Mouse (Mus musculus) urinary bladder, adult 18-20 months (tissue): ENCODE results near the gene Cep162.

ENCODE experiments used
- DNase-seq, 2 experiments: peaks; one replicate each; pipeline ENCODE4 v3.0.0; 2022; ENCODE audit warnings: low spot score in 2 of 2, mixed read lengths in 2 of 2

The Cep162 gene

GRCm38 (mm10) chr9:87254903-87255695 lies at the start of gene Cep162:
Gene Cep162 (minus strand): TSS chr9:87255536.
- DNase-seq, result peak; percentile 73 to 90

DNA sequence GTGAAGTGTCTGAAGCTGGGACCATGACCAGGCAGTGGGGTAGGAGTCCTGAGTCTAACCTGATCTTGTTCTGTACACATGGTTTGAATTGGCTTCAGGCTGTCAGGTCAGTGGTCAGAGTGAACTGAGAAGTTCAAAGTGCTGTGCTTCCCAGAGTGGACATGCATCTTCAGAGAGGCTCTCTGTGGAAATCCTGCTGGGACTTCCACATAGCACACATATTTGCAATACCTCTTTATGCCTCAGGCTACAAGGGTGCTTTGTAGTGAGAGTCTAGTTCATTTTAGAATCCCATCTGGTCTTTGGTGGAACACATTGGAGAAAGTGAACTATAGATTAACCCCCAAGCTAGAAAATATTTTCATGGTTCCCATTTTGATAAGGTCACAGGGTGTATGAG lies 47.9 kb upstream of the Cep162 start:
- no peak for DNase-seq

GRCm38 (mm10) chr9:87298900-87299299 lies 43.6 kb upstream of the Cep162 start:
- DNase-seq, result no peak

GRCm38 (mm10) chr9:87297522-87297921 lies 42.2 kb upstream of the Cep162 start:
- no peak for DNase-seq

GRCm38 (mm10) chr9:87255696-87256030 lies 327 bp upstream of the Cep162 start:
- no peak for DNase-seq

- no peak for DNase-seq
These were observed 7.2 kb downstream of the Cep162 start for GRCm38 (mm10) chr9:87248118-87248517.

DNA sequence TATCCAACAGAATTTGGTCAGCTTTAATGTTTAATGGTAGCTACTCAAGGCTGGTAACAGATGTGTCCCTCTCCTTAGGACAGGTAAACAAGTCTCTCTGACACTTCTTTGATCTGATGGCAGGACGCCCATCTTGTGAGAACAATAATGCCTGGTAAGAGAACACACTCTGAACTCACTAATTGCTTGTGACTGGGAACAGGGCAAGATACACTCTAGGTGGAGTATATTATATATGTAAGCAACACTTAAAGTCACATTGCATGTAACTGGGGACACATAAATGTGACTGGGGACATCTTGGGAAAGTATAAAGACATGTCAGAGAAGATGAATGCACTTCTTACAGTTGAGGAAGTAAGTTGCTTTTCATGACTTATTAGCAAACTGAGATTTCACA lies 7.7 kb downstream of the Cep162 start:
- no peak for DNase-seq

DNA sequence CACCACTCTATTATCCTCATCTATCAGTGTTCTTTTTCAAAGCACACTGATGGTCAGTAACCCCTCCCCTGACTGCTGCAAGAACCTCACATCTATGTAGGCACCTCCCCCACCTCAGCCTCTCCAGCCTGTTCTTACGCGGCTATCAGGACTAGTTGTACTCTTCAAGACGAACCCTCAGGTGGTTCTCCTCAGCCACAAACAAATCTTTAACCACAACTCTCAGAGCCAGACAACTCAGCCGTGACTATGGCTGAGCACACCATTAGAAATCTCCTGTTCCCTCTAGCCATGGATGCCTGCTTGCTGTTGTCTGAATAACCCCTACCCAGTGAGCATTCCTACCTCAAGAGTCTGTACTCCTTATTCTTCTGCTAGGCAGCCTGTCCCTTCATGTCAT lies 42.1 kb downstream of the Cep162 start:
- no peak for DNase-seq

- no peak for DNase-seq
These were observed 44.5 kb downstream of the Cep162 start for GRCm38 (mm10) chr9:87210830-87211339.

DNA sequence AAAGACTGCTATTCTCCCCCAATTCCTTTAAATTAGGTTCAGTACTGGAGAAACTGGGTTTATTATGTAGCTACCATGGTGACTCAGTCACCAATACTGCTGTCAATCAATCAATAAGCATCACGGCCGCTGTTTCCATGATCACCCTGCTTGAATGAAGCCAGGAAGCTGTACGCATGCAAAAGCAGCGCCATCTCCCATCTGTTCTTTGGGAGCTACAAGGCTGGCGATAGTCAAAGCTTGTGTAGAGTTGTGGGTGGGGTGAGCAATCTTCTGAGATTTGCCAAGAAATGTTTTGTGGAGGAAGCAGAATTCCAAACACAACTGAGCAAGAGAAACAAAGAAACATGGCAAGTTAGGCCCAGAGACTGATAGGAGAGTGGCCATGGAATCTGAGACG lies 52.9 kb downstream of the Cep162 start:
- no peak for DNase-seq

DNA sequence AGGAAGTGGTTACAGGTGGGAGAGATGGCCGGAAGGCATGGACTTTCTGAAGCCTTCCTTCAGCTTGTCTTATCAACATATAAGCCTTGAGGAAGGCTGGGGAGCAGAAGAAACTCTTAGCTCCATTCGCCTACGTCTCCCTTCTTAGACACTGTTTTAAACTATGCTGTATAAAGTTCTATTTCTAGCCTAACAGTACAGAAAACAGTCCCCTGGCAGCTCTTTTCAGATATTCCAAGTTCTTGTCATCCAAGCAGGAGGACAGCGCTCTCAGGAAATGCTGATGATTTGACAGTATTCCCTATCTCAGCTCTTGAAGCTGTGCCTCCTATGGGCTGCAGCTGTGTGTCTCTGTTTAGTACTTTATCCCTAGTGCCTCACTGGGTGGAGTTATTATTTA lies 54.4 kb downstream of the Cep162 start:
- no peak for DNase-seq

DNA sequence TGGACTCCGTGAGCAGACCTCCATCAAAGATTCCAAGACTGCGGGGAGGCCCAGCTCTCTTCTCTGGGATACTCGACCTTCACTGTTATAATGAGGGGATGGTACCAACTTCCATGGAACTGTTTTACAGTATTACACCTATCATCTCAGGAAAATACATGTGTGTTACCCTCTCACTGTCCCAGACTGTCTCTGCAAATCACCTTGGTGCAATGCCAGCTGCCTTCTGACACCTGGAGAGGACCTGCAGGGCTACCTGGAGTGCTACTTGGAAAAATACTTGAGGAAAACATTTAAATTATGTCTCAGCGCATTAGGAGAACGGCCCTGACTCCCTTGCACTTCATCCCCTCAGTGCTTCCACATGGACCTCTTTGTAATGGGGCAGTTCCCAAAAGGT lies 54.9 kb downstream of the Cep162 start:
- no peak for DNase-seq

GRCm38 (mm10) chr9:87198036-87198435 lies 57.3 kb downstream of the Cep162 start:
- DNase-seq, result no peak

- DNase-seq, result no peak
These were observed 58.1 kb downstream of the Cep162 start for GRCm38 (mm10) chr9:87197277-87197676.

DNA sequence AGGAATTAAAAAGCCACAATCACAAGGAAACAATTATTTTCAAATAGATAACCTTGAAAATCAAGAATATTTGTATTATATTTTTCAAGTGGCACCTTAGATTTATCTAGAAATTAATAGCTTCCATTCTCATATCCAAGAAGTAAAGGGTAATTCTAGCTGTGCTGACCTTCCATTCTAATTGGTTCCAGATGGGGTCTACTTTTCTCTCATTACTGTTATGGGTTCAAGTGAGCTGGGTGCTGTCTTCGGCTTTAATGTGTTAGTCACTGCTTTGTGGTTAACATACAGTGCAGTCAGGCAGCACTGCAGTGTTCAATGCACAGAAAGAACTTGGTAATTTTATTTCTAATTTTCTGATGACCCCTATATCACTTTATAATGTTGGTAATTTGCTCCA lies 61.6 kb downstream of the Cep162 start:
- no peak for DNase-seq

GRCm38 (mm10) chr9:87187336-87187735 lies 68.0 kb downstream of the Cep162 start:
- no peak for DNase-seq

- no peak for DNase-seq
These were observed 73.1 kb downstream of the Cep162 start for GRCm38 (mm10) chr9:87182231-87182630.

DNA sequence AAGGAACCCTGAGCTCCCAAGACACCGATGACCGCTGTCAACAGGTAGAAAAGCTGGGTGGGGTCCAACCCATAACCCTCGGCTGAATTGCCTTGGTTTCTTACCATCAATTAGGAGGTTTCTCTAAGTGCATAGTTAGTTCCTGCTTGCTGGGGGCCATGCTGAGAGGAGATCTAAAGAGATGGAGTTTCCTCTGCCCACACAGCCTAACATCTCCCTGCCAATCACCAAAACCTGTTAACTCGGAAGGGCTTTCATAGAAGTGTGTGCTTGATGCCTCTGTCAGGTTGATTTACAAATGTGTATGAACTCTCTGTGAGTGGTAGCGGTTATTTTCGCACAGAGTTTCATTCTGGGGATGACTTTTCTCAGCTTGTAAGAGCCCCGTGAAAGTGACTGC lies 76.8 kb downstream of the Cep162 start:
- DNase-seq, result no peak

GRCm38 (mm10) chr9:87171517-87171916 lies 83.8 kb downstream of the Cep162 start:
- no peak for DNase-seq

GRCm38 (mm10) chr9:87170891-87171290 lies 84.4 kb downstream of the Cep162 start:
- no peak for DNase-seq

DNA sequence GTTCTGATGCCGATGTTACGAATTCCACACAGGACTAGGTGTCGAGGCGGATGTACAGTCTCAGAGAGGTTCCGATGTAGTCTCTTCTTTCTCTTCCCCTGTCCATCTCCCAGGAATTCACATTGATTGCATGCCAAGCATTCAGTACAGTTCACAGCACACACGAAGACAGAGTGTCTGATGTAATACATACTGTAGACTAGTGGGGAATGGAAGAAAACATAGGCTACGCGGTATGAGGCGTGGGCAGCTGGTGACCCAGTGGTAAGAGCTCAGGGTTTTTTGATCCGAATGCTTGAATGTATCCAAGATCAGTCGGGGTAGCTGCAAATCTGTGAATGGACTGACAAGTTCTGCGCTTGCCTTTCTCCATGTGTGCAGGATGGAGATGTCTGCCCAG lies 86.2 kb downstream of the Cep162 start:
- no peak for DNase-seq

DNA sequence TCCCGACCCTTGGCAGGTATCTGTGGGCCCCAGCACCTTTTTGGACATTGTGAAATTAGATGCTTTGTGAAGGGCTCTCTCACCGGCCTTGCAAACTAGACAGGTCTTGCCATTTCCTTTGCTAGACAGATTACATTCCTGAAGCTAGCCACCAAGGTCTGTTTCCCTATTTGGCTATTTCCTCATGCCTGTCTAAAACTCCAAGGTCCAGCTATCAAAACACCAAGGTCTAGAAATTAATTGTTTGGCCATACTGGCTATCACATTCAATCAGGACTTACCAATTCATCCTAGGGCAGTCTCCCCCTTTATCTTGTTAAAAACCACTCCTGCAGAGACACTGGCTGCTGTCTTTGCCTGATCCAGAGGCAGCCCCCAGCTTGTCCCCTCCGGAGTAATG lies 87.3 kb downstream of the Cep162 start:
- DNase-seq, result no peak

DNA sequence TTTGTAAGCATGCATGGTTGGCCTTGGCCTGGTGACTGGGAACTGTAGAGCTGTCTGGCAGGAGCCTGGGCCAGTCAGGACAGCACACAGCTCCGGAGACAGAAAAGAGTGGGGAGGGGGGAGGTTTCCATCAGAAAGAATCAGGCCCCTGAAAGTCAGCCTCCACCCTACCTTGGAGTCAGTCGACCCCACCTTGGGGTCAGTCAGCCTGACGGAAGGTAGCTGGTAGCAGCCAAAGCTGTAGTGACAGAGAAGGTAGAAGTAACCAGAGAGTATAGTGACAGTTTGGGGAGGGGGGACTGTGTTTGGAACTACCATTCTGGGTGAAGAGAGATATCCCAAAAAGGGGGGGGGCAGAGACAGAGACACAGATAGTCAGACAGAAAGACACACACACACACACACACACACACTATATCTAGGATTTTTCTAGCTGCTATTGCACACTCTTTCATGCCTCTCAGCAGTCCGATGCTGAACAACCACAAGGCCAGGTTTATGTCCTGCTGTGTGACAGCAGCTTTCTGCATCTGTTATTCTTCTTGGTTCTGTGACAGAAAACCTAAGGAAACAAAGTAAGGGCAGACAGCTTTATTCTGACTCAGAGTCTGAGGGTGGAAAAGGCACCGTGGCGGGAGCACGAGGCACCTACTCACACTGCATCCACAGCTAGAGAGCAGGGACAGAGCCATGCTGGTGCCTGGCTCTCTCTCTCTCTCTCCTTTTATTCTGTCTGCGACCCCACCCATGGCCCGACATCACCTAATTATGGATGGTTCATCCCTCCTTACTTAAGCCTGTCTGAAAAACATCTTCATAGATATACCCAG lies 88.1 kb downstream of the Cep162 start:
- DNase-seq, result no peak
